Mouse (Mus musculus): ENCODE data around the gene Anp32a.

DNA sequence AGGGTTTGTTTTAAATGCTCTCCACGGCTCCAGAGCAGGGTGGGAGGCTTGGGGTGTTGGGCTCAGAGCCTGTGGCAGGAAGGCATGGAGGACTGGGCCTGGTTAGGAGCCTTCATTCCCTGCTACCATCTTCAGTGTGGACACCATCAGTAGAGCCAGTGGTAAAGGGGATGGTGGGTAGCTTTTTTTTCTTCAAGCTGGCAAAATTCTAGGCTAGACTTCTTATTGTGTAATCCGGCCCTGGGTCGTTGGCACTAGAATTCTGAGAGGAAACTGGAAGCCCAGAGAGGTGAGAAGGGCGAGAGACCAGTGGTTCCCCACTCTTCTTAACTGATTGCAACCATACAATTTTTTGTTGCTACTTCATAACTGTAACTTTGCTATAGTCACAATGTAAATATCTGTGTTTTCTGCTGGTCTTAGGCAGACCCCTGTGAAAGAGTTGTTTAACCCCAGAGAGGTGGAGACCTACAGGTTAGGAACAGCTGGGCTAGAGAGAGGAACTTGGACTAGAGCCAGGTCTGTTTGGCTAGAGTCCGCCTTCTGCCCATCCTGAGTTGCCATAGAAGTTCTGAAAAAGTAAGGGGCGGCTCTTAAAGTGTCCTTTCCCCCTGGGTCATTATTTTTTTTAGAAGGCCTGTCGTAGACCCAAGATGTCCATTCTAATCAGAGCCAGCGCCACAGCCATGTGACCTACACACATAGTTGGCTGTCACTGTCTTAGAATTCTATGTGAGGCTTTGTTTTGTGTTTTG, 24.4 kb downstream of the Anp32a start:
- TF ChIP-seq CTCF (IDR thresholded peaks at IDR 0.05) (no peak), POLR2A (IDR thresholded peaks at IDR 0.05; ENCODE audit: insufficient read depth, low read depth, low read length) (no peak), EP300 (IDR thresholded peaks at IDR 0.05; ENCODE audit: insufficient read depth, low read depth, low read length) (no peak)

Measured in heart, adult 2 months (tissue).